In the genomic region with DNA sequence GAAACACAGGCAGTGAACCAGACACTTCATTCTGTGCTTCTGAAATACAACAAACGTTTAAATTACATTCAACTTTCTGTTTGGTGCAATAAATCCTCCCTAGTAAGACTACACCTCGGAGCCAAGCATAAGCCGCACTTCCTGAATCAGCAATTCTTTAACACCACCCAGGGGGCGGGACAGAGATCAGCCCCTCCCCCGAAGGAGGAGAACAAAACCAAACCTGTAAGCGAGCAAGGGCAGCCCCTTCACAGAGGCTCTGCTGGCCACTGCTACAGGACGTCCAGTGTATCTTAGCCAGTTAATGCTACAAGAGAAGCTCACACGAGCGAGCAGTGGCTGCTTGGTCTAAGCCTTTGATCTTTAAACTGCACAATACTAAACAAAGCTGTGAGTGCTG, we compare ENCODE assay signal across 8 mouse cellular contexts. TPM values are rescaled to one million over a fixed set of nuclear protein-coding genes. Genes with fewer than 3 reads are reported as not detected.
A peak's percentile ranks its signal among the peaks of the same experiment; 100 is the strongest.
DNase-seq lines count a peak whose midpoint lies in the region; ATAC-seq and TF ChIP-seq lines count a peak whose summit lies in the region.

No protein-coding gene starts in this region.

- H3K27me3 ChIP-seq in forebrain, embryonic 10.5 days (ENCODE audit: poor library complexity, severe bottlenecking): no peaks in the 10 kb centered on the region
- no peaks in the 10 kb centered on the region for H3K27me3 ChIP-seq in hindbrain, embryonic 15.5 days
- no peaks in the 10 kb centered on the region for H3K27me3 ChIP-seq in midbrain, embryonic 16.5 days (ENCODE audit: control insufficient read depth, insufficient read depth, low read depth, low read length)

- no peak for DNase-seq in layer of hippocampus, adult 2 months (ENCODE audit: low spot score in 2 of 2)
- no peak for DNase-seq in layer of hippocampus, postnatal 14 days (ENCODE audit: low spot score in 2 of 2)
- peak; percentile 59 for DNase-seq in forebrain, embryonic 10.5 days (ENCODE audit: extremely low spot score, low spot score)
- DNase-seq in liver: peak; percentile 79
- DNase-seq in testis, postnatal 10 days (ENCODE audit: low spot score): peak; percentile 86
- no peak for DNase-seq in cerebellum, adult 18-20 months

- ATAC-seq in hindbrain, embryonic 15.5 days (ENCODE audit: low FRiP score, low read depth): peak; percentile 51; the same call in 1 of the 2 replicates
- ATAC-seq in midbrain, embryonic 16.5 days: peak; percentile 45; the same call in 1 of the 2 replicates

- no peaks in the 10 kb centered on the region for H3K9me3 ChIP-seq in forebrain, embryonic 10.5 days
- no peaks in the 10 kb centered on the region for H3K9me3 ChIP-seq in hindbrain, embryonic 15.5 days
- no peaks in the 10 kb centered on the region for H3K9me3 ChIP-seq in midbrain, embryonic 16.5 days (replicated peaks; ENCODE audit: control insufficient read depth, low read length, poor library complexity, severe bottlenecking)

- WGBS in forebrain, embryonic 10.5 days: 4% methylated on average over 9 of the region's 9 CpGs
- 8% methylated on average over 9 of the region's 9 CpGs for WGBS in hindbrain, embryonic 15.5 days
- WGBS in midbrain, embryonic 16.5 days: 4% methylated on average over 9 of the region's 9 CpGs

- H3K4me2 ChIP-seq in hindbrain, embryonic 15.5 days: peak overlapping the region; percentile 6; the same call in 1 of the 2 replicates
- H3K4me2 ChIP-seq in midbrain, embryonic 16.5 days (ENCODE audit: low read length): peak overlapping the region; percentile 36

- no peak for TF ChIP-seq CTCF in layer of hippocampus, adult 2 months (conservative IDR thresholded peaks at IDR 0.05)

- H3K27ac ChIP-seq in layer of hippocampus, adult 2 months: 0 out of 2 replicates have a peak overlapping the region, but pooled peaks have one; percentile 20
- peak overlapping the region; percentile 60; the same call in 1 of the 2 replicates for H3K27ac ChIP-seq in forebrain, embryonic 10.5 days
- no peak overlapping the region for H3K27ac ChIP-seq in hindbrain, embryonic 15.5 days (replicated peaks)
- no peak overlapping the region for H3K27ac ChIP-seq in midbrain, embryonic 16.5 days (ENCODE audit: low read length)

- peaks cover 16% of the 10 kb centered on the region for H3K4me1 ChIP-seq in forebrain, embryonic 10.5 days
- H3K4me1 ChIP-seq in hindbrain, embryonic 15.5 days (replicated peaks): 0 out of 2 replicates have a peak, but pooled peaks cover 4% of the 10 kb centered on the region
- no peaks in the 10 kb centered on the region; the same call in 1 of the 2 replicates for H3K4me1 ChIP-seq in midbrain, embryonic 16.5 days (ENCODE audit: control insufficient read depth, insufficient read depth, low read length)

- H3K4me3 ChIP-seq in layer of hippocampus, adult 2 months: no peak overlapping the region
- peak overlapping the region; percentile 11 for H3K4me3 ChIP-seq in forebrain, embryonic 10.5 days
- no peak overlapping the region for H3K4me3 ChIP-seq in hindbrain, embryonic 15.5 days
- no peak overlapping the region for H3K4me3 ChIP-seq in midbrain, embryonic 16.5 days (ENCODE audit: low read depth, low read length)

- no peaks in the 10 kb centered on the region for H3K36me3 ChIP-seq in forebrain, embryonic 10.5 days (replicated peaks)
- H3K36me3 ChIP-seq in hindbrain, embryonic 15.5 days: no peaks in the 10 kb centered on the region
- no peaks in the 10 kb centered on the region for H3K36me3 ChIP-seq in midbrain, embryonic 16.5 days (ENCODE audit: control insufficient read depth, insufficient read depth, low read length)

- no peak overlapping the region for H3K9ac ChIP-seq in hindbrain, embryonic 15.5 days
- H3K9ac ChIP-seq in midbrain, embryonic 16.5 days (ENCODE audit: low read depth, low read length): no peak overlapping the region

RNA-seq across cellular contexts. Expression of a gene that starts 43.5 kb away (rescaled TPM):
- 10 to 100 TPM; 67.4 to 69.2 TPM for total RNA-seq in layer of hippocampus, adult 2 months (2021)
- 10 to 100 TPM; 53.5 to 61.8 TPM for total RNA-seq in layer of hippocampus, postnatal 14 days (2021)
- 9.2 and 9.7 TPM in 2 replicates for polyA plus RNA-seq in forebrain, embryonic 10.5 days (2016; fragmentation: Nextera tagmentation; extraction: Ambion mirVana)
- polyA plus RNA-seq in hindbrain, embryonic 15.5 days (2015; fragmentation: Nextera tagmentation; extraction: Ambion mirVana): 19.2 and 21.1 TPM in 2 replicates
- 13.5 and 14.0 TPM in 2 replicates for polyA plus RNA-seq in midbrain, embryonic 16.5 days (2015; fragmentation: Nextera tagmentation; extraction: Ambion mirVana)

Comparison
In these comparisons a context has a peak if more than half of its experiments do, and no peak if none do; other contexts are left out.
1. DNase-seq: peak in forebrain, embryonic 10.5 days (single experiment), liver (single experiment) and testis, postnatal 10 days (single experiment); none in layer of hippocampus, adult 2 months (0 of 2), layer of hippocampus, postnatal 14 days (0 of 2) and cerebellum, adult 18-20 months (0 of 2).
2. H3K27ac ChIP-seq: peak in layer of hippocampus, adult 2 months (single experiment) and forebrain, embryonic 10.5 days (single experiment); none in hindbrain, embryonic 15.5 days (single experiment) and midbrain, embryonic 16.5 days (single experiment).